Mouse (Mus musculus) megakaryocyte, embryonic 14.5 days (primary cell): Measurements from ENCODE around the gene Mef2b.

Source experiments
- FLI1 ChIP-seq: IDR thresholded peaks from 2 replicates; pipeline ENCODE4 v1.6.1; 2012; ENCODE audit warnings: low read length, inconsistent platforms, mixed read lengths
- GATA1 ChIP-seq: IDR thresholded peaks from 3 replicates; pipeline ENCODE4 v1.6.1; 2012; ENCODE audit warnings: mixed read lengths, low read length, inconsistent platforms, borderline replicate concordance

DNA sequence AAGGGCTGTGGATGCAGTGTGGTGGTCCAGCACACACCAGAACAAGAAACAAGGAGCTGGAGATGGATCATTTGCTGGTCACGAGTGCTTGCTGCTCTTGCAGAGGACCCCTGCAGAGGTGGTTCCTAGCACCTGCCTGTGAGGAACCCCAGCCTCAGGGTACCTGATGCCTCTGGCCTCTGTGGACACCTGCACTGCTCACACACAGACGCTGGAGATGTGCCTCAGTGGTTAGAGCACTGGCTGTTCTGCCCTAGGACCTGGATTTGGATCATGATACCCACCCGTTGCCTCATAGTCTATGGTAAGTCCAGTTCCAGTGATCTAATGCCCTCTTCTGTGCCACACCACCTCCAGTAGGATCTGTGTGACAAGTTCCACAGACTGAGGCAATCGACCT, 2.9 kb upstream of the Mef2b start:
- no peak for TF ChIP-seq GATA1
- no peak for TF ChIP-seq FLI1
